Mouse (Mus musculus) leukemia stem cell, adult 10-12 weeks (primary cell): ENCODE measurements around the gene Tmprss9. TPM values are rescaled to one million over a fixed set of nuclear protein-coding genes. Genes with fewer than 3 reads are reported as not detected.

Experiments
- polyA plus RNA-seq: library from polyadenylated mRNA; stranded (reverse); fragments of >175 nt; gene quantifications from 2 replicates; pipeline ENCODE4 v1.2.3, GENCODE M21; 2012; ENCODE audit warnings: low replicate concordance

Gene Tmprss9
- 0.36 and 1.6 TPM in 2 replicates for polyA plus RNA-seq

DNA sequence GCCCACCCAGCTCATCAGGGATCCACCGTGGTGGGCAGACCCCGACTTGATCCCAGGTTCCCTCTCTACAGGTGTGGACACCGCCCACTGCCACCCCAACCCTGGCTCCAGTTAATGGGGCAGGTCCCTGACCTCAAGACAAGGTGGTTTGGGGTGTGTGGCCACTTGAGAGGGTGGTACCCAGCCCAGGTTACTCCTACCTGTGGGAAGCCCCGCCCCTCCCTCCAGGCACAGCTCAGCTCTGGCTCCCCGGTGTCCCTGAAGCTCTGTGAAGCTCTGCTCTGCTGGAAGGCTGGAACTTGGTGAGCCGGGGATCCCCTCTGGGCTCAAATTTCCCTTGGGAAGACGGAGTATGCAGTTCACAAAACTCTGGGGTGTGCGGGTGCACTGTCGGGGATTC is at the start of gene Tmprss9:
TSS of gene Tmprss9 (plus strand) at position 268 of the 400 bp plus-strand sequence.

DNA sequence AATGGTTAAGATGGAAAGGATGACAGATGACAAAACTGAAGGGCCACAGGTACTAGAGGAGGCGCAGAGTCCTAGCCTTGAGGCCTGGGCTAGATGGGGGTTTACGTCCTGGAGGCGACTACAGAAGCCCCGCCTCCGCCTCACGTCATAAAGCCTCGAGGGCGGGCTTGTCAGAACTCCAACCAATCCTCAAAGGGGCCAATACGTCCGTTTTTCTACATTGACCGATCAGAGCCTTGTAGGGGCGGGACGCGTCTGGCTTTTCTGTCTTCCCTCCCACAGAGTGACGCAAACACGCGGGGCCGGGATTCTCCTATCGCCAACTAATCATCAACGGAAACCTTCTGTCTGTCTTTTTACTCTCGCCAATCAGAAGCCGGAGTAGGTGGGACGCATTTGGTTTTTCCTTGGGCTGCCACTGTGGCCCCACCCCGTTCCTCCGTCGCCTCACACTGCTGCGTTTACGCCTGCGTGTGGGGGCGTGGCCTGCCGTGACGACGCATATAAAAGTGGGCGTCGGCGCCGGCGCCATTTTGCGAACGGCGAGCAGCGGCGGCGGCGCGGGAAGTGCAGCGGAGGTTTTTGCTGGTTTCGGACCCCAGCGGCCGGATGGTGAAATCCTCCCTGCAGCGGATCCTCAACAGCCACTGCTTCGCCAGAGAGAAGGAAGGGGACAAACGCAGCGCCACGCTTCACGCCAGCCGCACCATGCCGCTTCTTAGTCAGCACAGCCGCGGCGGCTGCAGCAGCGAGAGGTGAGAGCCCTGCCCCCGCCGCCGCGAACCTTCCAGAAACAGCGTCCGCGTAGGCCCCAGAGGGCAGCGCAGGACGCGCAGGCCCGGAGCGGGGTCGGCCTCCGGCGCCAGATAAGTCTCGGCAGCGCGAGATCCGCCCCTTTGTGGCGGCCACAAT is 45.2 kb upstream of the Tmprss9 start, which contains the start of gene Oaz1:
TSS of gene Oaz1 (plus strand) at position 506 of the 912 bp plus-strand sequence.

GRCm38 (mm10) chr10:80843931-80844547 is 27.6 kb upstream of the Tmprss9 start, which contains the start of gene Lingo3:
TSS of gene Lingo3 (minus strand) at chr10:80844039.

DNA sequence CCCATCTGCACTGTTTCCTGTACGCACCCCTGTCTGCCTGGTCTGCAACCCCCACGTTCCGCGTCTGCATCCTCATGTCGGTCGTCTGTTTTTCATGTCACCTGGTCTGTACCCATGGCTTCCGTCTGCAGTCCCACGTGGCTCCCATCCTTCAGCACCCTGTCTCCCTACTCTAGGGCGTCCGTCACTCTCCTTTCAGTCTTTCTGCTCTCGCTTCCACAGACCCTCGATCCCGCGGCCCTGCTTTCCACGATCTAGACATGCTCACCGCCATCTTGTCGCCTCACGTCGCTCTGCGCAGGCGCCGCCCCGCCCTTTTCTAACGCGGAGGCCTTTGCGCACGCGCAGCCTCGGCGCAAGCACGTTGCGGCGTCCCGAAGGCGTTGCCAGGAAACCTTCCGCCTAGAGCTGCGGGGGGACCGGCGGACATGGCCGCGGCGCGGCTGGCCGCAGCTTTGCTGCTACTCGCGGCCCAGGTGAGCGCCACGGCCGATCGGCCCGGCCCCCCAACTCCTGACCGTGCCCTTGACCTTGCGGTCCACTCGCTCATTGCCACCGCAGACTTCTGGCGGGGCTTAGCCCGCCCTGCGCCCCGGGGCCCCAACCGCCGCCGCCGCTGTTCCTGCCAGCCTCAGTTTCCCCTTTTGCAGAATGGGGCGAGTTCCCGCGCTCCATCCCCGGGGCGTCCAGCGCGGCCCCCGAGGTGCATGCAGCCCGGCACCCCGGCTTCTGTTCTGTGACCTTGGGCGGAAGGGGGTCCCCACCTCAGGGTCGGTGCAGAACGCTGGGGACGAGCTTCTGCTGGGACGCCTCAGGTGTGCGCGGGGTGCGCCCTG is 16.5 kb upstream of the Tmprss9 start, which contains the start of the genes Lsm7 and Sppl2b:
TSS of gene Lsm7 (minus strand) at position 297 of the 836 bp plus-strand sequence.
TSS of gene Sppl2b (plus strand) at position 363 of the 836 bp plus-strand sequence.

DNA sequence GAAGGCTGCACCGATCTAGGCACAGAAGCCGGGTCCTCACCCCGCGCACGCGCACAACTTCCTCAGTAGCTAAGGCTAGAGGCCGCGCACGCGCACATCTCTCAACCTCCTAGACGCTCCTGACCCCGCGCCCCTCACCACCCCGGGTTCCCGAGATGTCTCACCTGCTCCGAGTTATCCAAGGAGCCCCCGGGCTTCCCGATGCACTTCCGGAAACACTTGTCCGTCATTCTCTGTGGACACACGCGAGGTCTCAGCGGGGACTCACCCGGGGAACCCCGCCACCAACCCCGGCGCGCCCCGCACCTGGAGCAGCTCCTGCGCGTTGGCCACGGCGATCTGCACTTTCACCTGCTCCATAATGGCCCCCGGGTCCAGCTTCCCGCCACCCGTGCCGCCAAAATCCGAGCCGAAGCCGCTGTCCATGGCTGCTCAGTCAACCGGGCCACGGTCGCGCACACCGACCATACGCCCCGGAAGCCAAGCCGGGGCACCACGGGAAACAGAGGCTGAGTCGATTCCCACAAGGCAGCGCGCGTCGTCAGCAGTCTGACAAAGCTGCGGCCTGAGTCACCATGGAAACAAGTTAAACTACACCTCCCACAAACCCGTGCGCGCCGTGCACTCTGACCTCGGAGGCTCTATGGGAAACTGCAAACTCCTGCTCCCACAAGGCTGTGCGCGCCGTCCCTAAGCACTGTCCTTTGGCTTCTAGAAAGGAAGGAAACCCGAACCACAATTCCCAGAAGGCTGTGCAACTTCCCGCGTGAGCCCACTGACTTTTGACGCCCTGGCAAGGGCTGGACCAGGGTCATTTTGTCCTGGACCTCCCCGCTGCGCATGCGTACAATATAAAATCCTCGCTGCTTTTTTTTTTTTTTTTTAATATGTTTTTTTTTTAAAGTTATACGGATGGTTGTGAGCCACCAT is 28.9 kb downstream of the Tmprss9 start, which contains the start of gene Timm13:
TSS of gene Timm13 (minus strand) at position 652 of the 930 bp plus-strand sequence.

DNA sequence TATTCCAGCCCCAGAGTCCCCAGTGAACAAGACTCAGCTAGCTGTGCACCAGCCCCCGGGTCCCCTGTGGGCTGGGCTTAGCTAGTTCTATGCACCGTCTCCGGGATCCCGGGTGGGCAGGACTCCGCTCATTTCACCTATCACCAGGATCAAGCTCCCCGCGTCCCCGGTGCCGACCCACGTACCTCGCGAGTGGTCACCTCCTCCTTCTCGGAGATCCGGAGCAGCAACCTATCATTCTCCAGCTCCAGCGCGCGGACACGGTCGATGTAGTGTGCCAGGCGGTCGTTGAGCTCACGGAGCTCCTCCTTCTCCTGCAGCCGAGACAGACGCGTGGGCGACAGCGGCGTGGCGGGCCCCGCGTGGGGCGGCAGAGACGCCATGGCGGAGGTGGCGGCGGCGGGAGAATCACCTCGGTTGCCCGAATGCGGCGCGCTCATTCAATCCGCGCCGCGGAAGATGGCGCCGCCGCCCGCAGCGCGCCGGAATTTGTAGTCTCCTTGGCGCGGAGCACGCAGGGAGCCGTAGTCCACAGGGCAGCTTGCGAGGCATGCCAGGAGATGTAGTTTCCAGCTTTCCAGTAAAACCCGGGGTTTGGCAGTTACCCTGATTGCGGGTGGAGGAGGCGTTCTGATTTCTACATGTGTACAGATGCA is 46.3 kb downstream of the Tmprss9 start, which contains the start of gene Lmnb2:
TSS of gene Lmnb2 (minus strand) at position 467 of the 656 bp plus-strand sequence.

GRCm38 (mm10) chr10:80929299-80930226 is 57.9 kb downstream of the Tmprss9 start, which contains the start of gene Gadd45b:
TSS of gene Gadd45b (plus strand) at chr10:80930073.

Other genes with a start within 250 kb of the Tmprss9 start
- gene Csnk1g2, start 249.0 kb upstream of the Tmprss9 start, polyA plus RNA-seq = 465 and 492 TPM in 2 replicates
- gene Btbd2, start 214.8 kb upstream of the Tmprss9 start, polyA plus RNA-seq = 22.7 and 32.6 TPM in 2 replicates
- gene Mknk2, start 193.7 kb upstream of the Tmprss9 start, polyA plus RNA-seq = 655 and 955 TPM in 2 replicates
- 20.5 and 25.8 TPM in 2 replicates for gene Mob3a, start 169.9 kb upstream of the Tmprss9 start, polyA plus RNA-seq
- gene Izumo4, start 169.7 kb upstream of the Tmprss9 start, polyA plus RNA-seq = 8.8 and 12.5 TPM in 2 replicates
- 30.9 and 34.8 TPM in 2 replicates for gene Ap3d1, start 129.6 kb upstream of the Tmprss9 start, polyA plus RNA-seq
- gene Dot1l, start 116.6 kb upstream of the Tmprss9 start, polyA plus RNA-seq = 210 and 242 TPM in 2 replicates
- gene Sf3a2, start 73.7 kb upstream of the Tmprss9 start, polyA plus RNA-seq = 1,203 and 1,963 TPM in 2 replicates
- gene Plekhj1, start 73.2 kb upstream of the Tmprss9 start, polyA plus RNA-seq = 158 and 168 TPM in 2 replicates
- gene Amh, start 66.6 kb upstream of the Tmprss9 start, polyA plus RNA-seq = 1.6 and 3.6 TPM in 2 replicates
- gene Jsrp1, start 58.4 kb upstream of the Tmprss9 start, polyA plus RNA-seq = not detected in 2 replicates
- gene Oaz1, start 45.2 kb upstream of the Tmprss9 start, polyA plus RNA-seq = 1,955 and 2,032 TPM in 2 replicates
- gene Lingo3, start 27.8 kb upstream of the Tmprss9 start, polyA plus RNA-seq = 0.27 and 0.65 TPM in 2 replicates
- 82.8 and 101 TPM in 2 replicates for gene Lsm7, start 16.6 kb upstream of the Tmprss9 start, polyA plus RNA-seq
- 289 and 463 TPM in 2 replicates for gene Sppl2b, start 16.6 kb upstream of the Tmprss9 start, polyA plus RNA-seq
- 135 and 264 TPM in 2 replicates for gene Timm13, start 29.1 kb downstream of the Tmprss9 start, polyA plus RNA-seq
- 5.7 and 6.6 TPM in 2 replicates for gene Lmnb2, start 46.4 kb downstream of the Tmprss9 start, polyA plus RNA-seq
- gene Gadd45b, start 58.2 kb downstream of the Tmprss9 start, polyA plus RNA-seq = 5.7 and 9.6 TPM in 2 replicates
- 0.27 and 0.35 TPM in 2 replicates for gene Gng7, start 143.1 kb downstream of the Tmprss9 start, polyA plus RNA-seq
- not detected in 2 replicates for gene Diras1, start 153.8 kb downstream of the Tmprss9 start, polyA plus RNA-seq
- gene Slc39a3, start 165.6 kb downstream of the Tmprss9 start, polyA plus RNA-seq = 13.0 and 21.1 TPM in 2 replicates
- 204 and 220 TPM in 2 replicates for gene Sgta, start 188.3 kb downstream of the Tmprss9 start, polyA plus RNA-seq
- gene Thop1, start 198.2 kb downstream of the Tmprss9 start, polyA plus RNA-seq = 162 and 193 TPM in 2 replicates
- 0.35 TPM in 1 of 2 replicates, not detected in the other for gene Creb3l3, start 227.0 kb downstream of the Tmprss9 start, polyA plus RNA-seq
- 498 and 833 TPM in 2 replicates for gene Map2k2, start 234.1 kb downstream of the Tmprss9 start, polyA plus RNA-seq